Mouse (Mus musculus): ENCODE results near the gene B3gnt2.
"Not testable (repeated sequence)": the region's sequence is repeated elsewhere in the genome, so short reads cannot be mapped to it uniquely, and the experiment has no call there.

Gene B3gnt2

DNA sequence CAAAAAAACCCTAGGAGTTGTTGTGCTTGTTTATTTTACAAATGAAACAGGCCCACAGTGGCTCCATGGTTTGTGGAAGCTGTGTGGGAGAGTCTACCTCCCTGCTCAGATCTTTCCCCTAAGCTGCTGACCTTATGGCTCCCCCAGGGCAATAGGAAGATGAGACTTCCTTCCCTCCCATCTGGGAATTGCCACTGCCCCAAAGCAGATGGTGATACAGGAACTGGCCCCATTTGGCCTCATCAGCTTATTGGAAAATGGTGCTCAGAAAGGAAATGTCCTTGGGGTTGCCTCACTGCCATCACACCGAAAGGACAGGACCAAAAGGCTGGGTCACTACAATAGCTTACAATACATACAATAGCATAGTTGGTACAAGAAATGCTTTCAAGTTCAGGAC lies 97.7 kb downstream of the B3gnt2 start:
- no peak for DNase-seq

DNA sequence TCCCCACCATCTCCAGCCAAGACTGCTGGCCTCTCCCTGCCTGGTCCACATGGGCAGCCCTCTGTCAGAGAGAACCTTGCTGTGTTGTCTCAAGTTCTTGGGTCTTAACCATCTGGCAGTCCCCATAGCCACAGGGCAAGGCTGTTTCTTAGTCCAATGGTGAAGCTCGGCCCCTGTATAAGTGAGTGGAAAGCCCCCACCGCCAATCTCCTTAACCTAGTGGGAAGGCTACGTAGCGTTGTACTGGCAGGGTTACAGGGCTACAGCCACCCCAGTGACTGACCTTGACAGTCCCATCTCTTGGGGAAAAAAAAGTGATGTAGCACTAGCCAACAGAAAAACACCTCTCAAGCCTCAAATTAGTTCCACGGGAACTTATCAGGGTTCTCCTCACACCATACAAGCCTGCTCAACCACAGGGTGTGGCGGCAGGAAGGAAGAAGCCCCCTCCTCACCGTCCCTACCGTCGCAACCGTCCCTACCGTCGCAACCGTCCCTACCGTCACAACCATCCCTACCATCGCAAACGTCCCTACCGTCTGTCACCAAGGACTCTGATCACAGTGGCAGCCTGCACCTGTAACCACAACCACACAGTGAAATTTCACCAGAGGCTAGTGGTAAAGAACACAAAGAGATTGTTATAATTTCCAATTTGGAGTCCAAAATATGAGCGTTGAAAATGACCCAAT lies 98.4 kb downstream of the B3gnt2 start:
- DNase-seq: no peak

DNA sequence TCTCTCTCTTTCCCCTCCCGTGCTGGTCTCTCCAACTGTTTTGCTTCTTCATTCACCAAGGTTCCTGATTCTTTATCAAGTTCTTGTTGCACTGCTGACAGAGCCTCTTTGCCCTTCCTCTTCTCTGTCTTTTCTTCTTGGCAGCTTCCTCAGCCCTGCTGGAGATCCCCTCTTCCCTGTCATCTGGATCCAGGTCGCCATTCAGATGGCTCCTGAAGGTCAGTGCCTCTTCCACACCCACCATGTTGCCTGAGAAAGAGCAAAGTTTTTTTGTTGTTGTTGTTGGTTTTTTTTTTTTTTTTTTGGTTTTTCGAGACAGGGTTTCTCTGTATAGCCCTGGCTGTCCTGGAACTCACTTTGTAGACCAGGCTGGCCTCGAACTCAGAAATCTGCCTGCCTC lies 101.0 kb downstream of the B3gnt2 start:
- DNase-seq: no peak

DNA sequence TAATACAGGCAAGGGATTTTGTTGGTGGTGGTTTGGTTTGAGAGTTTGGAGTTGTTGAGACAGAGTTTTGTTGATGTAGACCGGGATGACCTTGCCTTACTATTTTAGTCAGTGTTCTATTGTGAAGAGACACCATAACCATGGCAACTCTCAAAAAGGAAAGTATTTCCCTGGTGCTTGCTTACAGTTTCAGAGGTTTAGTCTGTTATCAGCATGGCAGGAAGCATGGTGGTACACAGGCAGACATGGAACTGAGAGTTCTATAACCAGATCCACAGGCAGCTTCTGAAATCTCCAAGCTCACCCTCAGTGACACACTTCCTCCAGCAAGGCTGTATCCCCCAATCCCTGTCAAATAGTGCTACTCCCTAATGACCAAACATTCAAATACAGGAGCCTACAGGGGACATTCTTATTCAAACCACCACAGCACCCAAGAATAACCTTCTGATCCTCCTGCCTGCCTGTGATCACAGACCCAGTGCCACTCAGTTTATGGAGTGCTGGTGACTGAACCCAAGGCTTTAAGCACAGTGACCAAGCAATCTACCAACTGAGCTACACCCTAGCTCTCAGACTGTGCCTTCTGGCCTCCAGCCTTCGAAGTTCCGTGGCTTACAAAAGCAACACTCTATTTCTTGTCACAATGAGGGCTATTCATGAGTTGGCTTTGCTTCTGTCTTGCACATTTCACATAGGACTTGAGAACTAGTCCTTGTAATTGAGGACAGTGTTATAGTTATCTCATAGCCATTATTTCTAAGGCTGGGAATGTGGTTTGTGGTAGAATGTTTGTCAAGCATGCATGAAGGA lies 104.4 kb downstream of the B3gnt2 start:
- no peak for DNase-seq

DNA sequence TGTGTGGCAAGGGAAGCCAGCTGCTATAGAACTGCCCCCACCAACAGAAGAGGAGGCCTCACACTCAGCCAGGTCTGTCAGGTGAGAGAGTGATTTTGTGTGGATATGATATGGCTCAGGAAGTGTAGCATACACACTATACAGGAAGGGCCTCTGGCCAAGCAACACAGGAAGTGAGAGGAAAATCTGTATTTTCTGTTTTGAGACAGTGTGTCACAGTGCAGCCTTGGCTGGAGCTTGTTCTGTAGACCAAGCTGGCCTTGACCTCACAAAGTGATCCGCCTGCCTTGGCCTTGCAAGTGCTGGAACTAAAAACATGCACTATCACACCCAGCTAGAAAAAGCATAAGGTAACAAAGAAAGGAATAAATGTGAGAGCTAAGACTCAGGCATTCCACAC lies 105.6 kb downstream of the B3gnt2 start:
- DNase-seq: no peak

DNA sequence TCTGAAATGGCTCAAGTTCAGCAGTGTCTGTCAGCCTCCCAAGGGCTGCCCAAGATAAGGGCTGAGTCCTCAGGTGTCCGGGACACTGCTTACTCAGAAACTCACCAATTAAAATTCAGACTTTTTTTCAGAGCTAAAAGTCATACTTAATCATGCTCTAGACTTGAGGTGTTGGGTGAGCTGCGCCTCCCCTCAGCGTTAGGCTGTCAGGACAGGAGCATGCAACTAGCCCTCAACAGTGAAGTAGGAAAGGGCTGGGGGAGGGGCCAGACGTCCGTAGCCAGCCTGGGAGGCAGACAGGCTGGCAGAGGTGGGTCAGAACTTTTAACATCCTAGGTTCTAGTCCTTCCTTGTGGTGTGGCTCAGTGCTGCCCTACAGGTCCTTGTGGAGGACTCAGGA lies 108.2 kb downstream of the B3gnt2 start:
- DNase-seq: no peak

DNA sequence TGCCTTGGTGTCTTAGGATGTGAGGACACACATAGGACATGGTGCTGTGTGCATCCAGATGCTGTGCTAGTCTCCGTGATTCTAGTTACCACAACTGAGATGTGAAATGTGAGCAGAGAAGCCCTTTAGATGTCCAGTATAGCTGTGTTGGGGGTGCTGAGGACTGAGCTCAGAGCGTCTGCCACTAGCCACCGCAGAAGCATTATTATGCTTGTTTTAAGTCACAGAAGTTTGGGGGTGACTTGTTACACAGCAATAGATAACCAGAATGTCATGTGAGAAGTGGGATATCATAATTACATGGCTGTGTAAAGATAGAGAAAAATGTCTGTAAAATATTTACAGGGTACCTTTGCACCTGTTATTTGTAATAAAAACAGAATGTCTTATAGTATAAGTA lies 109.2 kb downstream of the B3gnt2 start:
- no peak for DNase-seq

DNA sequence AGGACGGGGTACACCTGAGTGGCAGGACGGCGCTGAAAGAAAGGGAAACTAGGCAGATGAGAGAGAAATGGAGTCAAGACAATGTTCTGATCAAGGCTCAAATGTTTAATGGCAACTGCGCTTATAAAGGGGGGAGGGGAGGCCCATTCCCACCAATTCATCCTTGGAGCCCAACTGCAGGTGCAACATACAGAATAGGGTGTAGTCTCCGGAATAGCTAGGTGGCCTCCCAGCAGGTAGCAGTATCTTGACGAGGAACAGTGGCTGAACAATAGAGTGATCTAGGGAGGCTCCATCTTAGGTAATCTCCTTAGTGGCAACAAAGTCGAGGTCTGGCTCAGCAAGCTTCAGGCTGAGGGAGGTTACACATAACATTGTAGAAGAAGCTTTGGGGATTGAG lies 113.4 kb downstream of the B3gnt2 start:
- no peak for DNase-seq

DNA sequence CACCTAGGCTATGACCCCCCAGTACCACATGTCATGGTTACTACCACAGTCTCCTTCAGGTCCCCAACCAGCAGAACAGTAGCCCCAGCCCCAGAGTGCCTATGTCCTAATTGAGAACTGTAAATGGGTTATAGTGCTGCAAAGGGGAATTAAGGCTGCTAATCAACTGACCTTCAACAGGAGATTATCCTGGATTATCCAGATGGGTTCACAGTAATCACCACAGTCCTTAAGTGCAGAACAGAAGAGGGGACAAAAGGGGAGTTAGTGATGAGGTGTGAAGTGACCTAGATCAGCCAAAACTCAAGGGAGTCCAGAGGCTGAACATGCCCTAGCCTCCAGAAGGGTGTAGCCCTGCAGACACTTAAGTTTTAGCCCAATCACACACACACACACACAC lies 115.4 kb downstream of the B3gnt2 start:
- DNase-seq: no peak

DNA sequence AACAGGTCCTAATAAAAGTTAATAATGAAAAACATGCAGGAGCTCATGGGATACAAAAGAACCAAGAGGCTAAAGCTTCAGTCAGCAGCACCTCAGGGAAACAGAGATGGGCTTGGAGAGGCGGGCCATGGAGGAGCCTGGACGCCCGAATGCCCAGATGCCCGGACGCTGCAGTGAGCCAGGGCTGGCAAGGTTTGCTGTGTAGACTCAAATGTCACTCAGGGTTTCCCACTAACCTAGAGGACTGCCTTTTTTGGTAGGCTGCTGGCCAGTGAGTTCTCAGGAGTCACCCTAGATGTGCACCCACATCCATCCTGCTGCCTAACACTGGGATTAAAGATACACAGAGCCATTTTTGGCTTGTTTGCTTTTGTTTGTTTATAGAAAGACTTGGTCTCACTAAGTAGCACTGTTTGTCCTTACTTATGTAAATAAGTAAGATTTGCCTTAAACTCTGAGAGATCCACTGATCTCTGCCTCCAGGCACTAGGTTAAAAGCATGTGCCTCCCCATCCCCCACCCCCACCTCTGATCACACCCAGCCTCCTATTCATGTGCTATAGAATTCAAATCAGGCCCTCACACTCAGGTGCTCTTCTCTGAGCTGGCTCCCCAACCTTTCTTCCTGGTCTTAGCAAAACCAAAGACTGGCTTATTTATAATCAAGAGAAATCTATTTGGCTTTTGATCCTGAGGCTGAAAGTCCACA lies 117.0 kb downstream of the B3gnt2 start:
- no peak for DNase-seq

DNA sequence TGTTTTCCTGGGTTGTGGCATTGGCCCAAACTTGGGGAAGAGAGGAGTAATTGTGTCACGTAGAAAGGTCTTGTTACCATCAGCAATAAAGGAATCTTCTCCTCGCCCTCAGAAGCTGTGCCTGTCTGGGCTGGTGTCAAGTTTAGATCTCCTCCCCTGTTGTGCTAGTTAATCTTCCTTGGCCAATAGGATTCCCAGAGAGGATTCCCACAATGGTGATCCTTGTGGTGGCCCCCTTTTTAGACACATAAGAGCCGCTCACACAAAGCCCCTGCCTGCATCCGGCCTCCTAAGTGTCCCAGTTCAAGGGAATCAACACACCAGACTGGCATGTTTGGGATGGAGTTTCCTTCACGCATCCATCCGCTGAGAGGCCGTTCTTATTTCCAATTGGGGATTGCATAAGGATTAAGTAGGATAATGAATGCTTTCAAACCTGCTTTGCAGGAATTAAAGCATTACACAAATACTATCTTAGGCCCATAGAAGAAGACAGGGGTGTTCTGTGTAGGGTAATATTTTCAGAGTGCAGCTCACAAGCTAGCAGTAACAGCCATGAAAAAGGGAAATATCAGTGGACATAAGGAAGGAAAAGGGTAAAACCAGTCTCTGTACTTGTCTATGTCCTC lies 118.6 kb downstream of the B3gnt2 start:
- no peak for DNase-seq

DNA sequence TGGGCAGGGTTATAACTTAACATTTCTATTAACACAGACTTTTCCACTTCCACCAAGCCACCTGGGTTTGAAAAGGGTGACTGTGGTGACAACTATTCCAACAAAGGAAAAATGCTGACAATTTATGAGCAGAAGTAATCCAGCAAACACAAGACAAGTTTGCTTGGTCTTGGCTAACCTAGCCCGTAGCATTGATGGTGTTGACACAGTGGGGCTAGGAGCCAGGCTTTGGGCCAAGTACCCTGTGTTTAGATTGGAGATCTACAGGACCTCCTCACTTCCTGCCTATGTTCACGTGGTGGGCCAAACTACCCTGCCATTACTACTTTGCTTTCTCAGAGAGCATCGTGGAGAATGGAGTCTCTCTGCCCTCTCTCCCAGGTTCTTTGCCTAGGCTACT lies 119.3 kb downstream of the B3gnt2 start:
- DNase-seq: no peak

DNA sequence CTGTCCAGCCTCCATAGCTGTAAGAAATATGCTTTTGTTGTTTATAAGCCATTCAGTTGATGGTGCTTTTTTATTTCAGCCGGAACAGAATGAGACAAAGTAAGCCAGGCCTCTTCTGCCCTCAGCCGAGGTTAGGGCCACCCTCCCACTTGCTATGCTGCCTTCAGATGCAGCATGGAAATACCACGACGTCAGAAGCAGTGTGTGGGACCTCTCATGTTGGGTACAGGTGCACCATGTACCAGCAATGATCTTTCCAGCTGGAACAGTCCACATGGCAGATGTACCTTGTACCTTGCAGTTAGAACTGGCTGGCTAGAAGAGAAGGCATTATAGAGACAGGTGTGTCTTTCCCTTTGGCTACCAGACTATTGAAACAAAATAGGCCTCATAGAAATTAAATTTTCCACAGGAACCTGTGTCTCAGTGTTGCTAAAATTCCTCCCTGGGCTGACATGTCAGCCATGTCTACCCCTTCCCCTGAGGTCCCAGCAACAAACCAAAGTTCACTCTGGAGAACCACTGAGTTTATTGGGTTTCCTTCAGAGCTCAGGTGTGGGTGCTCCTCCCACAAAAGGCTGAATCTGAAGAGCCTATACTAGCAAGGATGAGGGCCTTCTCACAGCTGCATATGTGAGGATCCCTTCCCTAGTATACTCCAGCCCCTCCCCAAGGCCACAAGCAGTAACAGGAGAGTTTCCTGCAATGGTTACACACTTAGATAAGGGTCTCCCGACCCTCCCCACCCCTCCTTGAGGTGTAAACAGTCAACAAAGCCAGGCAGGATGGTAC lies 121.1 kb downstream of the B3gnt2 start:
- no peak for DNase-seq

DNA sequence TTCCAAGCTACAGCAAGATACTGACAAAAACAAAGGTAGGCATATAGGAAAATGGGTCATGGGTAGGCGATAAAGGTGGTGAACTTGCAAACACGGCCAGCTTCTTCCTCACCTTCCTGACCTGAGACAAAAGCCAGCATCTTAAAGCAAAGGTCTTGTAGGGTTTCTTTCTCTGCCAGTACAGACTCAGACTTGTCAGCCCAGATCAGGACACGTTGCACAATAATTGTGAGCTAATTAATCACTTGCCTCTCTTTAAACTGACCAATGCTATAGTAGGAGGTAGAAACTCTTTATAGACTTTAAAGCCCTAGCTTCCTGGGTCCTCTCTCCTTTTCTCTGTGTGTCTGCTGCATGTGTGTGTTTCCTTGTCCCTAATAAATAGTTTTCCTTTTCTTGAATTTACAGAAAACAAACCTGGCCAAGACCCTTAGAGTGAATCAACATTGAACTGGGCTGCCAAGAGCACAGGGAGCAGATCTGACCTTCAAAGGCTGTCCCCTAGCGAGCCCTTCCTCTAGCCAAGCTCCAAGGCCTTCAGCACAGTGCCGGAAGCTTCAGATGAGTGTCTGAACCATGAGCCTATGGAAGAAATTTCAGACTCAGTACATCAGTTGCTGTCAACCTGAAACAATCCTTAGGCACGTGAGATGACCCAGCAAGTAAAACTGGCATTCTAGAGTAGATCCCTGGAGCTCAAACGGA lies 124.1 kb downstream of the B3gnt2 start:
- DNase-seq: no peak

DNA sequence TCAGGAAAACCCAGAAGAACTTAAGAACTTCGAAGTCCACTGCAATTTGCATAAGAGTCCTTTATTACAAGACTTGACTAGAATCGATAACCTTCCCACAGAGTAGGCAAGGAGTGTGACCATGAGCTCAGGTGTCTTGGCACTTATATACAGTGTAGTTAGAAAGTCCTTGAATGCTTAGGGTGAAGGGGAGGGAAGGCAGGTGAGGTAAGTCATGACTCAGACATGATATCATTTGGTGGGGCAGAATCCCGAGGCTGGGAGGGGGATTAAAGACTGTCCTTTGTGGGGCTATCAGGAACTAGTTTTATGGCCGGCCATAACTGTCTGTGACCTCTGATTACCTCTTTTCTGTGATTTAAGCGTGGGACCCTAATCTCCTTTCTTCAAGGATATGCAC lies 125.6 kb downstream of the B3gnt2 start:
- DNase-seq: not testable (repeated sequence)

DNA sequence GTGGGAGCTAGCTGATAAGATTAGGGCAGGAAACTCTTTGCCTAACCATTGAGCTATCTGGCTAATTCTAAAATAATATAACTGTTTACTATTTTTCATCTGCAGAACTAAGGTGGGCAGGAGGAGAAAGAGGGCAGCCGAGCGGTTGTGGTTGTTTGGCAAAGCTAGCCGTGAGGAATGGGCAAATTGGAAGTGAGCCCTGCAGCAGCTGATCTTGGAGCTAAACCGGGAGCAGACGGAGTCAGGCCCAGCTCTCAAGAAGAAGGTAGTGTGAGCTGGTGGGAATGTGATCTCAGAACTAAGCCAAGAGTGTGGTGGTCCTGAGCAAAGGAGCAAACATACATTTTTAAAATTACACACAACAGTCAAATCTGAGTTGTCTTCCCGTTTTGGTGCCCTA lies 126.8 kb downstream of the B3gnt2 start:
- no peak for DNase-seq

DNA sequence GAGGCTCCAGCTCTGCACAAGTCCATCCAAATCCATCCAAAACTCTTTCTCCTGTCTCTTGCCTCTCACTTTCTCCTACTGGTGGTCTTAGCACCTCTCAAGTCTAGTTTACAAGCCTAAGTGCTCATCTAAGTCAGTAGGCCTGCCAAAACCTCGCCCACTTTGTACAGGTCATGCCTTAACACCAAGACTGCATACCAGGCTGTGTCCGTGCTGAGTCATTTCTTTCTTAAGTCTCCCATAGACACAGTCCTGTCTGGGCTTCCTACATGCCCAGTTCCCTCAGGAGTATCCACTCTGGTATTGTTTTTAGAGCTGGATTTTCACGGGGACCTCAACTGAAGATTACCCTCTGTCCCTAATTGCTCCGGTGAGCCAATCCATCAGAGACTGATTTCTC lies 127.9 kb downstream of the B3gnt2 start:
- DNase-seq: no peak

DNA sequence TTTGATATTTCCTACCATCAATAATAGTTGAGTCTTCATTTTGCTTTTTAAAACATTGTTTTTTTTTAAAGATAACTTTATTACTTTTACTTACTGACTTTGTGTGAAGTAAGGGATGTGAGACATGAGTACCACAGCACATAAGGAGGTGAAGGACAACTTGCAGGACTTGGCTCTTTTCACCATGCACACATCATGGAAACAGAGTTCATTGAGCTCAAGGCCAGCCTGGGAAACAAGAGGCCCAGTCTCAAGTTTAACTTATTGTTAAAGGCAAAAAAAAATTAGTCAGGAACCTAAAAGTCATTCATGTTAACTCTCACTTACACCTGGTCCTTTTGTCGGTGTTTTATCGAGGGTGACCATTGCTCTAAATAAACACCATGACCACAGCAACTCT lies 137.7 kb downstream of the B3gnt2 start:
- no peak for DNase-seq

DNA sequence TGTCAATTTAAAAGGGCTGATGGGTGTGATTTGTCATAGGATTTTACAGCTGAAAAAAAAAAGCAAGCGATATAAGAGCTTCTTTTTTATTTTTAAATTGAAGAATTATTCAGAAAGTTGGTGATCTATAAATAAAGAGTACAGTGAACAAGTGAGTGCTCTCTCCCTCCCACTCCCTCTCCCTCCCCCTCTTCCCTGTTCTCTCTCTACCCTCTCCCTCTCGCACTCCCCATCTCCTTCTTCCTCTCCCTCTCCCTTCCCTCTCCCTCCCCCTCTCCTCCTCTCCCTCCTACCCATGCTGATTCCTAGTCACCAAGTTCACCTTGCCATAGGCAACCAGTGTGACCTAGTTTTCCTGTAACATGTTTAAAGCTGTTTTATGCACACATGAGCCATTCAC lies 140.7 kb downstream of the B3gnt2 start:
- DNase-seq: no peak

DNA sequence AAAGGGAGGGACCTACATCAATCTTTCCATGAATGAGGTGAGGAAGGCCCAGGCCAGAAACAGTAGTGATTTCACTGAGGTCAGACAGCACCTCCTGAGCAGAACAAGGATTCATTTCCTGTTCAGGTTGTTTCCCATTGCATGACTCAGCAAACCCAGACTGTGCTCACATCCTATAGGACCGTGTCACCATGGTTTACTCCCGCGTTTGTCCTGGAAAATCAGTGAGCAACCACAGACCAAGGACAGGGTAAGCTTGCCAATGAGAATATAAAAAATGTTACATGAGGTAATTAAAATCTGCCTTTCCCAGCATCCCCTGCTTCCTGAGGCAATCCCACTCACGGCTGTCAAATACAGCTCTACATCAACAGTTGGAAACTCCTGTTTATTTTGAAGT lies 141.2 kb downstream of the B3gnt2 start:
- DNase-seq: no peak

DNA sequence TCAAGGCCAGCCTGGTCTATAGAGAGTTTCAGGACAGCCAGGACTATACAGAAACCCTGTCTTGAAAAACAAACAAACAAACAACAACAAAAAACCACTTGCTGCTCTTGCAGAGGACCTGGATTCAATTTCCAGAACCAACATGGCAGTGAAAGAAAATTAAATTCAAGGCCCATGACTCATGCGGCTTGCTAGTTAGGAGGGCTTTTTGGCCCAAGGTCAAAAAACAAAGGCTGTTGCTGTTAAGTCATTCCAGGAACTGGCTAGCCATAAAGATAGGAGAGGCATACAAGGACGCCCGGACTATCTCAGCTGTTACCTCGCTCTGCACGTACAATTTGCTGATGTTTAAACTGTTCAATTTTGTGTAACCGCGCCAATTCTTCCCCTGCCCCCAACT lies 142.7 kb downstream of the B3gnt2 start:
- DNase-seq: no peak

DNA sequence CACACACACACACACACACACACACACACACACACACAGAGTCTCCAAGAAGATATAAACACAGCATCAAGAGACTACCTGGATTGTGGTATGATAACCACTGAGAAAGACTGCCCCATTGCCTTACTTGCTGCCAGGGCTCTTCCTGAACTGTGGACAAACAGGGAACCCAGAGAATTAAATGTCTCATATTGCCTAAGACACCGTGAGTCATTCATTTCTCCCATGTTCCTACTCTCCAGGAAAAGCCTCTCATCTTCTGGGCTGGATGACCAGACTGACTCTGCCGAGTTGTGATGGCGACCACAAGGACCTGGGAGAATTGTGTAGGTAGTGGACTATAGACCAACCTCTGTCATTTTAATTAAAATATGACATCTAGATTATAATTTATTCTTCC lies 149.4 kb downstream of the B3gnt2 start:
- no peak for DNase-seq

All from right cerebral cortex, postnatal 4 days (tissue).